9 mouse cellular contexts compared by ENCODE assay signal in genomic region chr2:180725414-180725778, GRCm38 (mm10). TPM values are rescaled to one million over a fixed set of nuclear protein-coding genes. Genes with fewer than 3 reads are reported as not detected.
A peak's percentile ranks its signal among the peaks of the same experiment; 100 is the strongest.
DNase-seq lines count a peak whose midpoint lies in the region; ATAC-seq and TF ChIP-seq lines count a peak whose summit lies in the region.
"Had no signal": no experiment of that assay in that cellular context is flagged by ENCODE, and none has a peak within 500 bp of the region (broad histone marks: within the 10 kb centered on the region; RNA-seq: fewer than 3 reads in every experiment).

No protein-coding gene starts in this region.

- peaks cover 4% of the 10 kb centered on the region; the same call in 1 of the 2 replicates for H3K4me1 ChIP-seq in hindbrain, embryonic 12.5 days
- no peaks in the 10 kb centered on the region for H3K4me1 ChIP-seq in hindbrain, embryonic 14.5 days (replicated peaks; ENCODE audit: control insufficient read depth, insufficient read depth, low read length)
- H3K4me1 ChIP-seq in thymus, adult 2 months (replicated peaks; ENCODE audit: control insufficient read depth, insufficient read depth, low read length), result peaks cover 48% of the 10 kb centered on the region
- H3K4me1 ChIP-seq in limb, embryonic 12.5 days (replicated peaks), result peaks cover 6% of the 10 kb centered on the region
- no peaks in the 10 kb centered on the region; the same call in 1 of the 2 replicates for H3K4me1 ChIP-seq in stomach, postnatal 0 days (replicated peaks; ENCODE audit: control insufficient read depth, insufficient read depth)

- TF ChIP-seq CTCF in thymus, adult 2 months (IDR thresholded peaks at IDR 0.05; ENCODE audit: borderline replicate concordance, control insufficient read depth, extremely low read depth, insufficient read depth, low read length, poor library complexity), result no peak
- no peak for TF ChIP-seq CTCF in stomach, postnatal 0 days (IDR thresholded peaks at IDR 0.05; ENCODE audit: low read depth)

- H3K27me3 ChIP-seq in hindbrain, embryonic 12.5 days, result no peaks in the 10 kb centered on the region
- no peaks in the 10 kb centered on the region for H3K27me3 ChIP-seq in hindbrain, embryonic 14.5 days (ENCODE audit: control insufficient read depth, insufficient read depth, low read length)
- no peaks in the 10 kb centered on the region for H3K27me3 ChIP-seq in thymus, adult 2 months (ENCODE audit: control insufficient read depth, insufficient read depth, low read length)
- H3K27me3 ChIP-seq in limb, embryonic 12.5 days, result peaks cover 10% of the 10 kb centered on the region; the same call in 1 of the 2 replicates
- H3K27me3 ChIP-seq in stomach, postnatal 0 days (ENCODE audit: control insufficient read depth, insufficient read depth, low read length), result no peaks in the 10 kb centered on the region

- no peak for TF ChIP-seq POLR2A in thymus, adult 2 months (IDR thresholded peaks at IDR 0.05; ENCODE audit: control insufficient read depth, extremely low read depth, insufficient read depth, low read length, poor library complexity)

- no peak for TF ChIP-seq EP300 in stomach, postnatal 0 days (optimal IDR thresholded peaks at IDR 0.05)

- no peak for ATAC-seq in hindbrain, embryonic 12.5 days (ENCODE audit: low FRiP score)
- ATAC-seq in hindbrain, embryonic 14.5 days (ENCODE audit: low FRiP score), result no peak
- ATAC-seq in limb, embryonic 12.5 days (ENCODE audit: insufficient number of reproducible peaks, insufficient read depth, low FRiP score, low TSS enrichment, low read depth), result 0 out of 2 replicates have a peak, but pooled peaks have one; percentile 39
- peak; percentile 30 for ATAC-seq in stomach, postnatal 0 days (ENCODE audit: low FRiP score, low TSS enrichment)

- H3K27ac ChIP-seq in hindbrain, embryonic 12.5 days, result no peak overlapping the region
- H3K27ac ChIP-seq in hindbrain, embryonic 14.5 days, result no peak overlapping the region
- peak overlapping the region; percentile 50 for H3K27ac ChIP-seq in thymus, adult 2 months (ENCODE audit: control insufficient read depth, insufficient read depth, low read length)
- no peak overlapping the region for H3K27ac ChIP-seq in limb, embryonic 12.5 days
- no peak overlapping the region for H3K27ac ChIP-seq in stomach, postnatal 0 days (replicated peaks)

- no peak for DNase-seq in hindbrain, embryonic 14.5 days (ENCODE audit: low spot score)
- DNase-seq in thymus, adult 2 months, result no peak
- DNase-seq in thymus, postnatal 25 days, result no peak
- no peak for DNase-seq in stomach, postnatal 0 days (ENCODE audit: low spot score)
- no peak for DNase-seq in spleen, adult 12 weeks (ENCODE audit: low spot score)
- no peak for DNase-seq in left cerebral cortex, adult 11 months (ENCODE audit: low spot score)
- DNase-seq: cerebellum, adult 18-20 months had no signal

- peak overlapping the region; percentile 24; the same call in 1 of the 2 replicates for H3K9ac ChIP-seq in hindbrain, embryonic 12.5 days
- H3K9ac ChIP-seq in hindbrain, embryonic 14.5 days, result no peak overlapping the region
- H3K9ac ChIP-seq in limb, embryonic 12.5 days (replicated peaks), result no peak overlapping the region
- H3K9ac ChIP-seq in stomach, postnatal 0 days (ENCODE audit: low read length), result peak overlapping the region; percentile 48

- peak overlapping the region; percentile 17; the same call in 1 of the 2 replicates for H3K4me2 ChIP-seq in hindbrain, embryonic 12.5 days (replicated peaks)
- no peak overlapping the region for H3K4me2 ChIP-seq in hindbrain, embryonic 14.5 days (replicated peaks)
- H3K4me2 ChIP-seq in limb, embryonic 12.5 days, result peak overlapping the region; percentile 42
- H3K4me2 ChIP-seq in stomach, postnatal 0 days (replicated peaks; ENCODE audit: low read depth), result peak overlapping the region; percentile 57

- H3K9me3 ChIP-seq in hindbrain, embryonic 12.5 days (replicated peaks), result no peaks in the 10 kb centered on the region
- H3K9me3 ChIP-seq in hindbrain, embryonic 14.5 days (ENCODE audit: control insufficient read depth, low read length), result no peaks in the 10 kb centered on the region
- no peaks in the 10 kb centered on the region for H3K9me3 ChIP-seq in limb, embryonic 12.5 days
- H3K9me3 ChIP-seq in stomach, postnatal 0 days (ENCODE audit: control insufficient read depth, low read length), result no peaks in the 10 kb centered on the region

- no peak overlapping the region for H3K4me3 ChIP-seq in hindbrain, embryonic 12.5 days
- H3K4me3 ChIP-seq in hindbrain, embryonic 14.5 days (replicated peaks; ENCODE audit: low read length), result no peak overlapping the region
- H3K4me3 ChIP-seq in thymus, adult 2 months (ENCODE audit: control insufficient read depth, insufficient read depth, low read length), result peak overlapping the region; percentile 44
- H3K4me3 ChIP-seq in limb, embryonic 12.5 days (replicated peaks), result 0 out of 2 replicates have a peak overlapping the region, but pooled peaks have one; percentile 4
- H3K4me3 ChIP-seq in stomach, postnatal 0 days (ENCODE audit: low read depth, low read length), result peak overlapping the region; percentile 29

- WGBS in hindbrain, embryonic 12.5 days, result 13% methylated on average over 6 of the region's 6 CpGs
- WGBS in hindbrain, embryonic 14.5 days, result 6% methylated on average over 6 of the region's 6 CpGs
- WGBS in thymus, adult 2 months, result under 1% methylated on average over 6 of the region's 6 CpGs
- 0% methylated on average over 6 of the region's 6 CpGs for WGBS in limb, embryonic 12.5 days
- WGBS in stomach, postnatal 0 days, result 0% methylated on average over 6 of the region's 6 CpGs

- H3K36me3 ChIP-seq in hindbrain, embryonic 12.5 days, result peaks cover 37% of the 10 kb centered on the region
- H3K36me3 ChIP-seq in hindbrain, embryonic 14.5 days (replicated peaks; ENCODE audit: control insufficient read depth, insufficient read depth), result peaks cover 38% of the 10 kb centered on the region
- peaks cover 22% of the 10 kb centered on the region for H3K36me3 ChIP-seq in thymus, adult 2 months (ENCODE audit: control insufficient read depth, insufficient read depth, low read length)
- peaks cover 38% of the 10 kb centered on the region for H3K36me3 ChIP-seq in limb, embryonic 12.5 days
- peaks cover 14% of the 10 kb centered on the region for H3K36me3 ChIP-seq in stomach, postnatal 0 days (ENCODE audit: control insufficient read depth, insufficient read depth, low read length)

RNA-seq across cellular contexts. Expression of gene Slc17a9, which starts 0.3 kb away (rescaled TPM):
- polyA plus RNA-seq in hindbrain, embryonic 12.5 days (2016; fragmentation: Nextera tagmentation; extraction: Ambion mirVana), result 0.53 and 0.80 TPM in 2 replicates
- polyA plus RNA-seq in hindbrain, embryonic 14.5 days (2014; fragmentation: Nextera tagmentation; extraction: Ambion mirVana), result 0.16 and 0.37 TPM in 2 replicates
- 24.9 and 26.4 TPM in 2 replicates for polyA plus RNA-seq in thymus, adult 2 months (2012; rRNA removed)
- 0.45 and 0.52 TPM in 2 replicates for polyA plus RNA-seq in limb, embryonic 12.5 days (2016; fragmentation: Nextera tagmentation; extraction: Ambion mirVana)
- polyA plus RNA-seq in stomach, postnatal 0 days (2015; fragmentation: Nextera tagmentation; extraction: Ambion mirVana), result 3.0 and 3.6 TPM in 2 replicates

RNA-seq across cellular contexts. Expression of gene Gid8, which starts 15.5 kb away (rescaled TPM):
- 54.8 and 57.3 TPM in 2 replicates for polyA plus RNA-seq in hindbrain, embryonic 12.5 days (2016; fragmentation: Nextera tagmentation; extraction: Ambion mirVana)
- polyA plus RNA-seq in hindbrain, embryonic 14.5 days (2014; fragmentation: Nextera tagmentation; extraction: Ambion mirVana), result 56.3 and 56.7 TPM in 2 replicates
- 34.9 and 35.5 TPM in 2 replicates for polyA plus RNA-seq in thymus, adult 2 months (2012; rRNA removed)
- 60.7 and 60.9 TPM in 2 replicates for polyA plus RNA-seq in limb, embryonic 12.5 days (2016; fragmentation: Nextera tagmentation; extraction: Ambion mirVana)
- polyA plus RNA-seq in stomach, postnatal 0 days (2015; fragmentation: Nextera tagmentation; extraction: Ambion mirVana), result 59.6 and 60.7 TPM in 2 replicates

RNA-seq across cellular contexts. Expression of gene Dido1, which starts 15.6 kb away (rescaled TPM):
- 37.2 and 42.1 TPM in 2 replicates for polyA plus RNA-seq in hindbrain, embryonic 12.5 days (2016; fragmentation: Nextera tagmentation; extraction: Ambion mirVana)
- 26.6 and 27.1 TPM in 2 replicates for polyA plus RNA-seq in hindbrain, embryonic 14.5 days (2014; fragmentation: Nextera tagmentation; extraction: Ambion mirVana)
- polyA plus RNA-seq in thymus, adult 2 months (2012; rRNA removed), result 40.7 and 42.2 TPM in 2 replicates
- polyA plus RNA-seq in limb, embryonic 12.5 days (2016; fragmentation: Nextera tagmentation; extraction: Ambion mirVana), result 36.1 and 38.2 TPM in 2 replicates
- 7.4 and 9.7 TPM in 2 replicates for polyA plus RNA-seq in stomach, postnatal 0 days (2015; fragmentation: Nextera tagmentation; extraction: Ambion mirVana)

RNA-seq across cellular contexts. Expression of gene Bhlhe23, which starts 51.3 kb away (rescaled TPM):
- polyA plus RNA-seq in hindbrain, embryonic 12.5 days (2016; fragmentation: Nextera tagmentation; extraction: Ambion mirVana), result 2.3 and 3.3 TPM in 2 replicates
- polyA plus RNA-seq in hindbrain, embryonic 14.5 days (2014; fragmentation: Nextera tagmentation; extraction: Ambion mirVana), result 0.36 and 1.3 TPM in 2 replicates
- 0.16 and 0.46 TPM in 2 replicates for polyA plus RNA-seq in thymus, adult 2 months (2012; rRNA removed)
- not detected in 2 replicates for polyA plus RNA-seq in limb, embryonic 12.5 days (2016; fragmentation: Nextera tagmentation; extraction: Ambion mirVana)
- polyA plus RNA-seq in stomach, postnatal 0 days (2015; fragmentation: Nextera tagmentation; extraction: Ambion mirVana), result not detected in 2 replicates

Comparison
In these comparisons a context has a peak if more than half of its experiments do, and no peak if none do; other contexts are left out.
1. H3K9ac ChIP-seq: peak in hindbrain, embryonic 12.5 days (single experiment) and stomach, postnatal 0 days (single experiment); none in hindbrain, embryonic 14.5 days (single experiment) and limb, embryonic 12.5 days (single experiment).
2. ATAC-seq: peak in limb, embryonic 12.5 days (single experiment) and stomach, postnatal 0 days (single experiment); none in hindbrain, embryonic 12.5 days (single experiment) and hindbrain, embryonic 14.5 days (single experiment).
3. H3K4me3 ChIP-seq: peak in thymus, adult 2 months (single experiment), limb, embryonic 12.5 days (single experiment) and stomach, postnatal 0 days (single experiment); none in hindbrain, embryonic 12.5 days (single experiment) and hindbrain, embryonic 14.5 days (single experiment).